Mouse (Mus musculus) bone marrow macrophage, adult 2 months (primary cell): Measurements from ENCODE around the gene Sbno1.

ENCODE experiments used
- CTCF ChIP-seq: IDR thresholded peaks from 2 replicates; pipeline ENCODE4 v1.5.1; 2012; ENCODE audit warnings: low read depth, mild to moderate bottlenecking, low read length, moderate library complexity
- POLR2A ChIP-seq: IDR thresholded peaks from 2 replicates; pipeline ENCODE4 v1.6.1; 2012; ENCODE audit warnings: mild to moderate bottlenecking, low read depth, low read length, borderline replicate concordance

GRCm38 (mm10) chr5:124470591-124471171 is 44.9 kb upstream of the Sbno1 start:
- TF ChIP-seq CTCF (no peak), POLR2A (no peak)
